Mouse (Mus musculus): Measurements from ENCODE around the gene Tyw5.

The Tyw5 gene

GRCm38 (mm10) chr1:57387876-57388275 is 19.0 kb downstream of the Tyw5 start:
- in situ Hi-C loops (cut with MboI, MseI), result no loop called here

- in situ Hi-C loops (cut with MboI, MseI), result no loop called here
These were observed 20.4 kb downstream of the Tyw5 start for GRCm38 (mm10) chr1:57386519-57386918.

- in situ Hi-C loops (cut with MboI, MseI), result no loop called here
These were observed 29.2 kb downstream of the Tyw5 start, which contains the start of gene 1700066M21Rik for GRCm38 (mm10) chr1:57377376-57378341. TSS of gene 1700066M21Rik (plus strand) at chr1:57377620.

GRCm38 (mm10) chr1:57376806-57377205 is 30.1 kb downstream of the Tyw5 start:
- in situ Hi-C loops (cut with MboI, MseI), result no loop called here

- in situ Hi-C loops (cut with MboI, MseI), result no loop called here
These were observed 31.6 kb downstream of the Tyw5 start for GRCm38 (mm10) chr1:57375276-57375675.

- in situ Hi-C loops (cut with MboI, MseI), result no loop called here
These were observed 36.5 kb downstream of the Tyw5 start for GRCm38 (mm10) chr1:57370451-57370850.

- in situ Hi-C loops (cut with MboI, MseI), result no loop called here
These were observed 37.8 kb downstream of the Tyw5 start for GRCm38 (mm10) chr1:57369111-57369510.

GRCm38 (mm10) chr1:57367446-57367845 is 39.5 kb downstream of the Tyw5 start:
- in situ Hi-C loops (cut with MboI, MseI), result no loop called here

- in situ Hi-C loops (cut with MboI, MseI), result no loop called here
These were observed 48.4 kb downstream of the Tyw5 start for GRCm38 (mm10) chr1:57358546-57358945.

GRCm38 (mm10) chr1:57351941-57352340 is 55.0 kb downstream of the Tyw5 start:
- in situ Hi-C loops (cut with MboI, MseI), result no loop called here

- in situ Hi-C loops (cut with MboI, MseI), result no loop called here
These were observed 59.4 kb downstream of the Tyw5 start for GRCm38 (mm10) chr1:57347487-57347886.

- in situ Hi-C loops (cut with MboI, MseI), result no loop called here
These were observed 65.7 kb downstream of the Tyw5 start for GRCm38 (mm10) chr1:57341197-57341596.

GRCm38 (mm10) chr1:57339156-57339796 is 67.6 kb downstream of the Tyw5 start:
- in situ Hi-C loops (cut with MboI, MseI), result no loop called here

Measured in T-helper 1 cell (primary cell).